8 mouse cellular contexts compared by ENCODE assay signal in the genomic region with DNA sequence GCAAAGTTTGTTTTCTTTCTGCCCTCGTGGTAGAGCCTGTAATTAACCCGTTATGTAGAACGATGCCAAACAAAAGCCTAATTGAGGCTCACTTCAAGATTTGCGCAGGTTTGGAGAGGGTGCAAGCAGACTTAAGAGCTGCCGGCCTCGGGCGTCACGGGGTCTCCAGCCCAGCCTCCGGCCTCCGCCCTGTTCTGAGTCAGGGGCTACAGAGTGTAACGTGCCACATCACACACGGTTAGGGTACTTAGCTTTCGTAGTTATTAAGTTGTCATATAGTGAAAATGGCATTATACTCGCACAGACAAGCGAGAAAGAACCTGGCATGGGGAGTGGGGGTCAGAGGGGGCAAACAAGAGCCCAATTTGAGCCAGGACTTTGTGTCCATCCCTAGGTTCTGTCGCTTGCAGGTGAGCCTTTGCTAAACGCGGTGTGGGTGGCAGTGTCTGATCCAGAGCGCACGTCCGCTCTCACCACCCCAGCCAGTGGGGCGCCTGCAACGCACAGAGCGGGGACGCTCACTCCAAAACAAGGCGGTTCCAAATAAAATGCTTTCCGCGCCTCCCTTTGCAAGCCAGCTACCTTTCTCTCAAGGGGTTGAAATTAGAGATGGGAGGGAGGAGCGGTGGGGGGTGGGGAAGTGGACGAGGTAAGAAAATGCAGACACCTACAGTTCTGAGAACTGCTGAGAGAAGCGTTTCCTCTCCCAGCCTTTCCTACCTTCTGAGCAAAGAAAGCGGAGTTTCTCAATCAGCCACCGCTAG. TPM values are rescaled to one million over a fixed set of nuclear protein-coding genes. Genes with fewer than 3 reads are reported as not detected.
DNase-seq lines count a peak whose midpoint lies in the region; ATAC-seq and TF ChIP-seq lines count a peak whose summit lies in the region.

No protein-coding gene starts in this region.

- TF ChIP-seq CTCF in heart, adult 2 months (IDR thresholded peaks at IDR 0.05) = no peak
- TF ChIP-seq CTCF in stomach, postnatal 0 days (IDR thresholded peaks at IDR 0.05; ENCODE audit: low read depth) = no peak

- TF ChIP-seq EP300 in heart, adult 2 months (IDR thresholded peaks at IDR 0.05; ENCODE audit: insufficient read depth, low read depth, low read length) = no peak
- TF ChIP-seq EP300 in stomach, postnatal 0 days (optimal IDR thresholded peaks at IDR 0.05) = no peak

- H3K36me3 ChIP-seq in heart, embryonic 10.5 days = no peaks in the 10 kb centered on the region
- H3K36me3 ChIP-seq in heart, adult 2 months (ENCODE audit: control insufficient read depth, insufficient read depth, low read length) = no peaks in the 10 kb centered on the region
- no peaks in the 10 kb centered on the region for H3K36me3 ChIP-seq in megakaryocyte, embryonic 14.5 days (replicated peaks; ENCODE audit: low read length)
- H3K36me3 ChIP-seq in stomach, postnatal 0 days (ENCODE audit: control insufficient read depth, insufficient read depth, low read length) = no peaks in the 10 kb centered on the region

- WGBS in heart, embryonic 10.5 days = under 1% methylated on average over 33 of the region's 33 CpGs
- WGBS in heart, adult 2 months = 4% methylated on average over 33 of the region's 33 CpGs
- 25% methylated on average over 33 of the region's 33 CpGs for WGBS in stomach, postnatal 0 days

- no peak overlapping the region for H3K9ac ChIP-seq in heart, adult 2 months (ENCODE audit: low read depth, low read length)
- H3K9ac ChIP-seq in stomach, postnatal 0 days (ENCODE audit: low read length) = no peak overlapping the region

- H3K4me3 ChIP-seq in heart, embryonic 10.5 days = peak overlapping the region; percentile 51
- H3K4me3 ChIP-seq in heart, adult 2 months = no peak overlapping the region
- peak overlapping the region; percentile 86 for H3K4me3 ChIP-seq in megakaryocyte, embryonic 14.5 days (replicated peaks)
- H3K4me3 ChIP-seq in stomach, postnatal 0 days (ENCODE audit: low read depth, low read length) = peak overlapping the region; percentile 6

- peak overlapping the region; percentile 31 for H3K4me2 ChIP-seq in stomach, postnatal 0 days (replicated peaks; ENCODE audit: low read depth)

- peaks cover 90% of the 10 kb centered on the region for H3K27me3 ChIP-seq in heart, embryonic 10.5 days (ENCODE audit: insufficient read depth, poor library complexity, severe bottlenecking)
- peaks cover 11% of the 10 kb centered on the region for H3K27me3 ChIP-seq in heart, adult 2 months (ENCODE audit: control insufficient read depth, insufficient read depth, low read length)
- peaks cover 42% of the 10 kb centered on the region for H3K27me3 ChIP-seq in megakaryocyte, embryonic 14.5 days (replicated peaks)
- H3K27me3 ChIP-seq in stomach, postnatal 0 days (ENCODE audit: control insufficient read depth, insufficient read depth, low read length) = no peaks in the 10 kb centered on the region

- intact Hi-C loops in heart, adult 2 months (cut with DNase I) = no loop called here

- no peak for ATAC-seq in megakaryocyte, adult 5-6 weeks (ENCODE audit: poor library complexity, severe bottlenecking)
- ATAC-seq in megakaryocyte progenitor cell, adult 5-6 weeks (replicated peaks; ENCODE audit: poor library complexity) = 0 out of 2 replicates have a peak, but pooled peaks have one; percentile 42
- ATAC-seq in stomach, postnatal 0 days (ENCODE audit: low FRiP score, low TSS enrichment) = no peak

- no peak overlapping the region for H3K27ac ChIP-seq in heart, embryonic 10.5 days
- no peak overlapping the region for H3K27ac ChIP-seq in heart, adult 2 months
- H3K27ac ChIP-seq in stomach, postnatal 0 days (replicated peaks) = no peak overlapping the region

- no peaks in the 10 kb centered on the region for H3K9me3 ChIP-seq in heart, embryonic 10.5 days
- H3K9me3 ChIP-seq in megakaryocyte, embryonic 14.5 days = 0 out of 2 replicates have a peak, but pooled peaks cover 2% of the 10 kb centered on the region
- no peaks in the 10 kb centered on the region for H3K9me3 ChIP-seq in stomach, postnatal 0 days (ENCODE audit: control insufficient read depth, low read length)

- no peaks in the 10 kb centered on the region for H3K79me2 ChIP-seq in heart, adult 2 months (replicated peaks; ENCODE audit: control insufficient read depth, insufficient read depth, low read length)

- H3K4me1 ChIP-seq in heart, embryonic 10.5 days = peaks cover 20% of the 10 kb centered on the region; the same call in 1 of the 2 replicates
- no peaks in the 10 kb centered on the region for H3K4me1 ChIP-seq in heart, adult 2 months (ENCODE audit: control insufficient read depth, insufficient read depth, low read length)
- H3K4me1 ChIP-seq in megakaryocyte, embryonic 14.5 days = peaks cover 8% of the 10 kb centered on the region
- H3K4me1 ChIP-seq in stomach, postnatal 0 days (replicated peaks; ENCODE audit: control insufficient read depth, insufficient read depth) = no peaks in the 10 kb centered on the region

- no peak for DNase-seq in heart, embryonic 10.5 days (ENCODE audit: low spot score)
- no peak for DNase-seq in heart, adult 2 months
- no peak for DNase-seq in stomach, postnatal 0 days (ENCODE audit: low spot score)
- DNase-seq in spleen, postnatal 14 days (ENCODE audit: low spot score in 2 of 2) = no peak
- no peak for DNase-seq in thymus, postnatal 36 days

- no peak for TF ChIP-seq POLR2A in heart, adult 2 months (IDR thresholded peaks at IDR 0.05; ENCODE audit: insufficient read depth, low read depth, low read length)

RNA-seq across cellular contexts. Expression of a gene that starts 12.3 kb away (rescaled TPM):
- polyA plus RNA-seq in heart, embryonic 10.5 days (2016; fragmentation: Nextera tagmentation; extraction: Ambion mirVana) = 7.0 and 27.2 TPM in 2 replicates
- not detected for total RNA-seq in heart, adult 2 months (2021)
- 0.20 and 0.32 TPM in 2 replicates for polyA plus RNA-seq in heart, adult 2 months (2012; rRNA removed)
- not detected in 2 replicates for polyA plus RNA-seq in megakaryocyte, embryonic 14.5 days (2012; ENCODE audit: insufficient read depth, low replicate concordance)
- not detected in 2 replicates for total RNA-seq in megakaryocyte, adult 5-6 weeks (2015)
- not detected in 2 replicates for total RNA-seq in megakaryocyte, adult 5-6 weeks (2017)
- not detected in 2 replicates for total RNA-seq in megakaryocyte progenitor cell, adult 5-6 weeks (2015)
- total RNA-seq in megakaryocyte progenitor cell, adult 5-6 weeks (2017) = 0.58 TPM in 1 of 2 replicates, not detected in the other
- polyA plus RNA-seq in stomach, postnatal 0 days (2015; fragmentation: Nextera tagmentation; extraction: Ambion mirVana) = 18.0 and 19.0 TPM in 2 replicates
